Mouse (Mus musculus): ENCODE data around the gene Slc25a23.
"Not testable (repeated sequence)": the region's sequence is repeated elsewhere in the genome, so short reads cannot be mapped to it uniquely, and the experiment has no call there.

Gene Slc25a23

DNA sequence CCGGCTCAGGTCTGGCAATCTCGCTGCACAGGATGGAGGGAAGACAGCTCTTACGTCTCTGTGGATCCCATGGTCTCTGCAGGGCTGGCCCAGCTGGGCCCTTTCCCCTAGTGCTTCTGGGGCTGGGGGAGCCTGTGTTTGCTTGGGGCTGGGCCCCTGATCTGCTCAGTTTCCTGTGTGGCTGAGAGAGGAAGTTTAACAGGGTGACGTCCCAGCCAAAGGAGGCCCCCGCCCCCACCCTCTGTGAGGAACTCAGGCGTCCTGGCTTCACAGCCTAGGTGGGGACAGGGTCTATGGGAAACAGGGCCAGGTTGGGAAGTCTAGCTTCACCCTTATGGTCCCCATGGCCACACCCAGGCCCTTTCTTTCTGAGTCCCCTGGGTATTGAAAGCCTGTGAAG is 18.7 kb upstream of the Slc25a23 start, which contains the start of gene Dennd1c:
Gene Dennd1c, minus strand, starts transcription at position 179 of the 400 bp plus-strand sequence.
- intact Hi-C loops (cut with DNase I): no loop called here

DNA sequence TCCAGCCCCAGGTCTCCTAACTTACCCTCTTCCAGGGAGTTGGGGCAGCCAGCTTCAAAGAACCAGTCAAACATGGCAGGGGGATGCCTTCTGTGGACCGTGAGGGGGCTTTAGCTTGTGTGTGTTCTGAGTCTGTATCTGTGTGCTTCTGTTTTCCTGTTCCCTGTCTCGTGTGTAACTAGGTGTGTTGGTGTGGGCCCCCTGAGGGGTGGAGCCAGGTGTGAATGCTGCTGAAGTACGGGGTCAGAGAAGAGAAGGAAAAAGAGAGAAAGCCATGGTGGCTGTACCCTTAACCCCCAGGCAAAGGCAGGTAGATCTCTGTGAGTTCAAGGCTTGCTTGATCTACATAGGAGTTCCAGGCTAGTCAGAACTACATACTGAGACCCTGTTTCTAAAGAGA is 17.3 kb upstream of the Slc25a23 start:
- intact Hi-C loops (cut with DNase I): no loop called here

DNA sequence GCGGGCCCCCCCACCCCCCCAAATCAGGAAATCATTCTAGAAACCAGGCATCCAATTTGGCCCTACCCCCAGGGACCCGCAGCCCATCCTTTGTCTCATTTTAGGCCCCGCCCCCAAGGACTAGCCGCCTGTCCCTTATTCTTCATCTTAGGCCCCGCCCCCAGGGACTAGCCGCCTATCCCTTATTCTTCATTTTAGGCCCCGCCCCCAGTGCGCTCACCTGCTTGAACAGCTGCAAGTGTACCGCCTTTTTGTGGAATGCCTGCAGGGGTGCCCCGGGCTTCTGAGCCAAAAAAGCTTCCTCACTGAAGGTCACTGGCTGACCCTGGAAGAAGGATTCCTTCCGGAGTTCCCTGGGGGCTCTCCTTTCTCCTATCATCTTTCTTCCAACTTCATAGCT is 11.0 kb upstream of the Slc25a23 start:
- intact Hi-C loops (cut with DNase I): no loop called here

DNA sequence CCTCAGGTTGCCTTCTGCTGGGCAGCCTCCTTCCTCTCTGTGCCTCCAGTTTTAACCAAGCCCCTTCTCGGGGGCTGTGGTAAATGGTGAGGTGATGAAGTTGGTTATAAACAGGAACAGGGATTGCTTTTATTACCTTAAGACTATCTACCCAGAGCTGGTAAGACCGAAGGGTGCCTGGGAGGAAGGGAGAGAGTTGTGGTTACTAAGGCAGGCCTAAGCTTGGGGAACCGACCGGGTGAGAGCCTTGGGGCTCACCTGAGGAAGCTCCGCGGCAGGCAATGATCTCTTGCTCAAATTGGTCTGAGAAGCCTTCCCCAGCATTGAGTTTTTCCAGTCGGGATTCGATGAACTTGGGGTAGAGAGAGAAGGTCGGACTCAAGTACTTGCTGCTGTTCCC is 10.6 kb upstream of the Slc25a23 start:
- intact Hi-C loops (cut with DNase I): no loop called here

GRCm38 (mm10) chr17:57066908-57067307 is 7.2 kb upstream of the Slc25a23 start:
- intact Hi-C loops (cut with DNase I): no loop called here

GRCm38 (mm10) chr17:57063031-57063430 is 3.4 kb upstream of the Slc25a23 start:
- intact Hi-C loops (cut with DNase I): no loop called here

DNA sequence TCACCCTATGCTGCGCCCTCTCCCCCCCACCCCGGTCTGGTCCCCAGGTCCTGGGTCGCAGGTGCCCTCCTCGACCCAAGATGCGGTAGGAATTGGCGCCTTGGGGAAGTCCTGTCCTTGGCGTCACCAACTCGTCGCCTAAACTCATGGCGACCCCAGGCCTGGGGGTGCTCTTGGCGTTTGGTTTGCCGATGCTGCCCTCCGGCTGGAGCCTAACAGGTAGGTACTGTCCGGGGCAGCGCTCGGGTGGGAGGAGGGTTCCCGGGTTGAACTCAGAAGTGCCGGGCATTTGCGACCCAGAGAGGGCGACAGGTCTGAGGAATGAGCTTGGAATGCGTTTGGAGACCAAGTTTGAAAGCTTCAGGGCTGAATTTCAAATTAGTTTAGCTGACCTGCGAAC is 2.9 kb upstream of the Slc25a23 start:
- intact Hi-C loops (cut with DNase I): no loop called here

GRCm38 (mm10) chr17:57062011-57062521 is 2.4 kb upstream of the Slc25a23 start:
- intact Hi-C loops (cut with DNase I): no loop called here

- intact Hi-C loops (cut with DNase I): no loop called here
These were observed 1.4 kb upstream of the Slc25a23 start for GRCm38 (mm10) chr17:57061069-57061468.

DNA sequence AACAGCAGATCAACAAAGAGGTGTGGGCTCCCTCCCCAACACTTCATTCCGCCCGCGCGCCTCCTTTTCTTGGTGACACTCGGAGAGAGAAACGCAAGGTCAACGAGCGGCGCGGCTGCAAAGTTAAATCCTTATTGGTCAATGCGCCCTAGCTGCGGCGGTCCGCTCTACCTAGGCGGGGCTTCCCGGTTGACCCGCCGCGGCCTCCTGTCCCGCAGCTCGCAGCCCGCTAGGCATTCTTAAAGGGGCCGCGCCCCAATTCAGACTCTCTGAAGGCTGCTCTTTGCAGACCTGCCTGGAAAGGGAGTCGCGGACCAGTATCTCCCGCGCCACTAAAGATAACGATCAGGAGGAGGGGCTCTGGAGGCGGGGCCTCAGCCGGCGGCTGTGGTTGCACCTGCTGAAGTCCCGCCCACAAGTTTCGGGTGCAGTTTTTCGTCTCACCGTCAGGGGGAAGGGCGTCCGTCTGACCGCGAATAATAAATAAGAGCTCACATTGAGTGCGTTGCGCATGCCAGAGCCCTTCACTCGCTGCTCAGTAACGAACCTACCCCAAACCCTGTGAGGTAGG is 653 bp upstream of the Slc25a23 start:
- intact Hi-C loops (cut with DNase I): no loop called here

DNA sequence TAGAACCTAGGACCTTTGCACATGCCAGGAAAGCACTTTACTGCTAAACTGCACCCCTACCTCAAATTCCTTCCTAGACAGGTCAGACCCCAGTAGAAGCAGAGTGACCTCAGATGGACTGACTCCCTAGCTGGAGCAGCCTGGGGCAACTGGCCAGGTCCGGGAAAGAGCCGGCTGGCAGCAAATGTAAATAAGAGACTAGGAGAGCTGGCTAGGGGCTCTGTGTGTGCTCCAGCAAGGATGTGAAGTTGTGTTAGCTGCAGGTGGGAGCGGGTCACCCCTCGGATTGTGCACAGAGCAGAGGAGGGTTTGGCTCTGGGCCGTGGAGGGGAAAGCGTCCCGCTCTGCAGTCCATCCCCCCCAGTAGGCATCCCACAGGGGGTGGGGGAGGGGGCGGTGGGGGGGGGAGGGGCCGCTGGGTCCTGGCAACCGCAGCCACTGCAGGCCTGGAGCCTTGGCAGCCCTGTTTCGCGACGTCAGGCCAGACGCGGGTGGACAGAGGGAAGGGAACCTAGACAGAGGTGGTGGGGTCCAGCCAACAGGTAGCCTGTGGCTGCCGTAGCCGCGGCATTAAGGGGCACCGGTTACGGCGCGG is 675 bp downstream of the Slc25a23 start, which contains the start of gene Crb3:
Gene Crb3, plus strand, starts transcription at position 215 of the 595 bp plus-strand sequence.
- intact Hi-C loops (cut with DNase I): no loop called here

GRCm38 (mm10) chr17:57056246-57056645 is 3.4 kb downstream of the Slc25a23 start:
- intact Hi-C loops (cut with DNase I): no loop called here

DNA sequence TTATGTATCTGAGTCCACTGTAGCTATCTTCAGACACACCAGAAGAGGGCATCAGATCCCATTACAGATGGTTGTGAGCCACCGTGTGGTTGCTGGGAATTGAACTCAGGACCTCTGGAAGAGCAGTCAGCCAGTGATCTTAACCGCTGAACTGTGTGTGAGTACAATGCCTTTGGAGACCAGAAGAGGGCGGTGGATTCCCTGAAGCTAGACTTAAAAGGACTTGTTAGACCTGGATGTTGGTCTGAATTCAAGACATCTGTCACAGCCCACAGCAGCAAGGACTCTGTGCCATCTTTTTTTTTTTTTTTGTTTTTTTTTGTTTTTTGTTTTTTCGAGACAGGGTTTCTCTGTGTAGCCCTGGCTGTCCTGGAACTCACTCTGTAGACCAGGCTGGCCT is 8.0 kb downstream of the Slc25a23 start:
- intact Hi-C loops (cut with DNase I): not testable (repeated sequence)

DNA sequence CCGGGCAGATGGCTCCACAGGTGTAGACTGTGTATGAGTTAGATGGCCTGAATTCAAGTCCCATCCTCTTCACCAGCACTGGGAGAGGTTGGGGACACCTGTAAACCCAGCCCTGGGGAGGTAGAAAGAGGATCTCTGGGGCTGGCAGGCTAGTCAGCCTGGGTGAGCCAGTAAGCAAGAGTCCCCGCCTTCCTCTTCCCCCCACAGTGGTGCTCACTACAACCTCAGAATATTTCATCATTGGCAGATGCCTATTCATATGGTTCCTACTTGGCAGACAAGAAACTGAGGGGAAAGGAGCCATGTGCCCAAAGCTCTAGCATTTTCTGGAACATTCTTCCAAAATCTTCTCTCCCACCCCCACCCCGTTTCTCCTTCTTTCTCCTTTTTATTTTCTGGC is 10.8 kb downstream of the Slc25a23 start:
- intact Hi-C loops (cut with DNase I): no loop called here

GRCm38 (mm10) chr17:57047406-57047805 is 12.3 kb downstream of the Slc25a23 start:
- intact Hi-C loops (cut with DNase I): no loop called here

DNA sequence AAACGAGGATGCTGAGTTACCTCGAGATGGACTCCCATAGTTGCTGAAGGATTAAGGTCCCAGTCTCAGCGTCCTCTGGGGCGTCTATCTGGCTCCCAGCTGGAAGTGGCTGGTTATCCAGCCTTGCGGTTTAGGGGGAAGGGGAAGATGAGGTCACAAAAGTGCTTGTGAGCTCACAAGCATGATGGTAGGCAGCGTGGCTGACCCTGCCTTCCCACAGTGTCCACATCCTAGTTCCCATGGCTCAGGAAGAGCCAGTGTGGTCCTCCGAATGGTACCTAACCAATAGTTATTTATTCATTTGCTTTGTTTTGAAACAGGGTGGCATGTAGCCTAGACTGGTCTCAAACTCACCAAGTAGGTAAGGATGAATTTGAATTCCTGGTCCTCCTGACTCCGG is 18.1 kb downstream of the Slc25a23 start, which contains the start of gene Slc25a41:
Gene Slc25a41, minus strand, starts transcription at position 101 of the 400 bp plus-strand sequence.
- intact Hi-C loops (cut with DNase I): no loop called here

DNA sequence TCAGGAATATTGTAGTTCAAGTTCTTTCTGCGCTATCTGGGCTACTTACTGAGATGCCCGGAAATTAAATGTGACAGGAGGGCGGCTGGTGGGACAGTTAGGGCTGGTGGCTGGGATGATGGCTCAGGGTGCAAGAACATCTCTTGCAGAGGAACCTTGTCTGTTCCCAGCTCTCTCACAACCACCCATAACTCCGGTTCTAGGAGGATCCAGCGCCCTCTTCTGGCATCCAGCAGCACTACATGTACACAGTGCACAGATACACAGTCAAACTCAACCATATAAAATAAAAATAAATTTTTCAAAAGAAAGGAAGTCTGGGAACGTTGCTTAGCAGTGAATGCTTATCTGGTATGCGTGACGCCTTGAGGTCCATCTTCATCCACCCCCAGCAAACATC is 20.7 kb downstream of the Slc25a23 start:
- intact Hi-C loops (cut with DNase I): no loop called here

DNA sequence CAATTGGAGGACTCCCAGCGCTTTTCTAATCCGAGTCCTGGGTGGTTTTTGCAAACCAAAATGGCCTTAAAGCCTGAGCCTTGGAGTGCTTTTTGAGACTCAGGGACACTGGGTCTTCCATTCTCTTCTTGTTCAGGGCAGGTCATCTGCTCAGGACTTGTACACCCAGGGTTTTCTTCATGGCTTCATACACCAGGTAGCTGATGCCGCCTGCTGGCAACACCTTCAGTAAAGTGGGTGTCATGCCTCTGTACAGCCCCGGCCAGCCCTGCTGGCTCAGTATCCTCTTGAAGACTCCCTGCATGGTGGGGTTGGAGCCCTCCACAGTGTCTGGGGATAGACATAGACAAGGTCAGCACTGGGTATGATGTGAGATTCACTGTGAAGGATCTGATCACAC is 26.8 kb downstream of the Slc25a23 start:
- intact Hi-C loops (cut with DNase I): no loop called here

DNA sequence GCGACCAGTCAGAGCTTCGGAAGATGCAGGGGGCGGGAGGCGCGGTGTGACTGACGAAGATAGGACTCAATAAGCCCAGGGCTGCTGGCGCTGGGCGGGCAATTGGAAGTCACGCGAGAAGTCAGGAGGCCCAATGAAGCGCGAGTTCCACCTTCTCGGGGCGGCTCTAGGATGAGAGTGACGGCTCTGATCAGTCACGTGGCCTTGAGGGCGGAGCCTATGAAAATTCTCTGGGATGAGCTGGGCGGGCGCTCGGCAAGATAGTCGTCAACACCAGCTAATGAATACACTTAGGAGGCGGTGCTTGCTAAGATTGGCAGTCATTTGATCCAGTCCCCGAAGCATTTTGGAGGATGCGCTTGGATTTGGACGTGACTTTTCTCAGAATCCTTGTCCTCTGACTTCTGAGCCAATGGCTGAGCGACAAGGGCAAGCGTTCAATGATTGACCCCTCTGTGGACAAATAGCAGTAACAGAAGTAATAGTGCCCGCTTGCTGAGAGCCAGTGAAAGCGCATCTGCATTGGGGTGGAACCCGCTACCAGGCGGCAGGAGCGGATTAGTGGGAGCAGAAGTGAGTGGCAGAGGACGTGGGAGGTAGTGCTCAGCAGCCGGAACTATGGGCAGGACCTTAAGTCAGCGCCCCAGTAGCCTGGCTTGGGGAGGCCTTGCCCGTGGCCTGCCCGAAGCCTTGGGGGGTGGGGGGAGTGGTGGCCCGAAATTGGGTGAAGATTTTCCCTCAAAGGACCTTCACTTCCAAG is 27.8 kb downstream of the Slc25a23 start:
- intact Hi-C loops (cut with DNase I): no loop called here

DNA sequence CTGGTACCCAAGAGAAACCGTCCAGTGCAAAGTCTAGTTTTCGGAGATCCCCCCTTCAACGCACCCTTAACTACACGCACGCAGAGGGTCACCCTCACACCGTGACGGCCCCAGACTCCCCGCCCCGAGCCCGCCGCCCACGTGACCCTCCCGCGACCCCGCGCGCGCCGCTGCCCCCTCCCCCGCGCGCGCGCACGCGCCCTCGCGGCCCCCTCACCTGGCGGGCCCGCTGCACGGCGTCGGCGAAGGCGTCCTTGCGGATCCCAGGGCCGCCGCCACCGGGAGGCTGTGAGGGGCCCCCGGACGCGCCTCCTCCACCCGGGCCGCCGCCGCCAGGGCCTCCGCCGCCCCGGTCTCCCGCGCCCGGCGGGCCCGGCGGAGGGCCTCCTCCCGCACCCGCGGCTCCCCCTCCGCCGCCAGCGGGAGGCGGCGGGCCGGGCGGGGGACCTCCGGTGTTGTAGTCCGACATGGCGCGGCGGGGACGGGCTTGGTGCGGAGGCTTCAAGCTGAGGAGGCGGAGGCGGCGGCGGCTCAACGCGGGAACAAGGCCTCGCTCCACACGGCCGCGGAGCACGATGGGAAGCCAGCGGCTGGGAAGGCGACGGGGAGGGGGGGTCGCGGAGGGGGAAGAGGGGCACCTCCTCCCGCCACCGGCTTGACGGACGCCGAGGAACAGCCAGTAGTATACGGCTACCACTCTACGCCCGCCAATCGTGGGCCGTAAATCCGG is 28.6 kb downstream of the Slc25a23 start, which contains the start of gene Khsrp:
Gene Khsrp, minus strand, starts transcription at position 592 of the 730 bp plus-strand sequence.
- intact Hi-C loops (cut with DNase I): no loop called here

- intact Hi-C loops (cut with DNase I): no loop called here
These were observed 30.0 kb downstream of the Slc25a23 start for GRCm38 (mm10) chr17:57029691-57030090.
